Mouse (Mus musculus) gastrocnemius, postnatal 14 days (tissue): ENCODE measurements around the gene Hadh. TPM values are rescaled to one million over a fixed set of nuclear protein-coding genes. Genes with fewer than 3 reads are reported as not detected.

Source experiments
- DNase-seq: peaks from one replicate; pipeline ENCODE4 v3.0.0; 2021; ENCODE audit warnings: mixed read lengths
- intact Hi-C: fragments of 180-260 bp; cut with DNase I; formaldehyde crosslinking; loops from one replicate; pipeline ENCODE4 v1.15.1; 2025; ENCODE audit warnings: low total_unique reads
- long read RNA-seq, 2 experiments: library from polyadenylated mRNA; stranded (forward); transcript quantifications; one replicate each; pipeline ENCODE4 v2.0.0; 2021
- total RNA-seq, 2 experiments: library from RNA; stranded (reverse); gene quantifications; 2 replicates each; pipeline ENCODE4 v1.2.3; 2021

Gene Hadh
- total RNA-seq, result 100 to 1,000 TPM; 182 to 238 TPM
- long read RNA-seq, experiment 1, transcript Hadh-201 (8 exons, 1,789 nt), result major isoform, 332 of 351 reads
- long read RNA-seq, experiment 1, partial matches to known transcripts, result 17 of 351 reads
- long read RNA-seq, experiment 1, other reads (novel, unspliced or antisense), result 2 of 351 reads
- long read RNA-seq, experiment 2, transcript Hadh-201 (8 exons, 1,789 nt), result major isoform, 415 of 448 reads
- long read RNA-seq, experiment 2, partial matches to known transcripts, result 26 of 448 reads
- long read RNA-seq, experiment 2, other reads (novel, unspliced or antisense), result 7 of 448 reads

GRCm38 (mm10) chr3:131271559-131272373, at the start of gene Hadh:
Gene Hadh, minus strand, starts transcription at chr3:131272101.
- intact Hi-C loops, result no loop called here
- peak; percentile 85 for DNase-seq

GRCm38 (mm10) chr3:131320184-131320583, 48.3 kb upstream of the Hadh start:
- intact Hi-C loops, result loop anchor here (5.0 kb wide), 2 partner anchors 197 to 232 kb away; no protein-coding TSS in a partner anchor
- DNase-seq, result peak; percentile 79

DNA sequence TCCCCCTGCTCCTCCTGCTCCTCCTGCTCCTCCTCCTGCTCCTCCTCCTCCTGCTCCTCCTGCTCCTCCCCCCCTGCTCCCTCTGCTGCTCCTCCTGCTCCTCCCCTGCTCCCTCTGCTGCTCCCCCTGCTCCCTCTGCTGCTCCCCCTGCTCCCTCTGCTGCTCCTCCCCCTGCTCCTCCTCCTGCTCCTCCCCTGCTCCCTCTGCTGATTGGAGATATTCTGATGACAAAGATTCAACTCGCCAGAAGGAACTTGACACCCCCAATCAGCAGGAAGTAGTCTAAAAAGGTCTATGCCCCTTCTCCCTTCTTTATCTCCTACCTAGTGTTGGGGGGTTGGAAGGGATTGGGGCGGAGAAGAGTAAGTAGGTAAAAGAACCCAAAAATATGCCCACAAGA, 46.3 kb upstream of the Hadh start:
- intact Hi-C loops, result no loop called here
- no peak for DNase-seq

- no peak for DNase-seq
- intact Hi-C loops, result no loop called here
These were observed 45.2 kb upstream of the Hadh start for GRCm38 (mm10) chr3:131317126-131317525.

GRCm38 (mm10) chr3:131315957-131316510, 44.1 kb upstream of the Hadh start:
- intact Hi-C loops, result no loop called here
- no peak for DNase-seq

GRCm38 (mm10) chr3:131312340-131312739, 40.4 kb upstream of the Hadh start:
- DNase-seq, result no peak

DNA sequence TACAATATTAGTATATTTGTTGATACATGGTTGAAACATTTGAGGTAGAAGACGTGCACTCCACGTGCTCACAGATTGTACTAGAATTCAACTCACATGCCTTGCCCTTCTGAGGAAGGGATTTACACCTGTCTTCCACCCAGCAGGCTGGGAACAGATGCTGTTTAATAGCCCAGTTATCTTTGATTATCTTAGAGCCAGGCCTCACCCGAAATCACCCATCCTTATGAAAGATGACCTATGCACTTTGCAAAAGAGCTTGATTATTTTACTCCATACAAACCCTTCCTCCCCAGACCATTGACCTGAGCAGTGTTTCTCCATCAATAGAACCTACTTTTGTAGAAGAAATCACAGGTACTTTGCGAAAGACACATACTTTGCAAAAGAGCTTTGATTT, 38.7 kb upstream of the Hadh start:
- DNase-seq, result no peak
- intact Hi-C loops, result no loop called here

More at GRCm38 (mm10) chr3:131312340-131312739, 40.4 kb upstream of the Hadh start:
- intact Hi-C loops, result no loop called here

DNA sequence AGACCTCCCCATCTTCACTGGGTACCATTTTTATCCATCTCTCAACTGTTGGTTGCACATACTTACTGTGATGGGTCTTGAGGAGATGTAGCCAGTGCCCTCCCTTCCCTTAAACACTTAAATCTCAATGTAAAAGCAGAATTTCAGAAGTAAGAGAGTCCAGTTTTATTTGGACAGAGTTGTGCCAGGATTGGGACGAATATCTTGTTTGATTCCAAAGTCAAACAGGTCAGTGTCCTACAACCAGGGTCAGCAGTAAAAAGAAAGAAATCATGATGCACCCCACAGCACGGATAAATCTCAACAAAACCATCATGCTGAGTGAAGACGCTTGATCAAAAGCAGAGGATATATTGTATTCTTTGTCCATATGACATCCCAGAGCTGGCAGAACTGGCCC, 35.9 kb upstream of the Hadh start:
- intact Hi-C loops, result no loop called here
- no peak for DNase-seq

GRCm38 (mm10) chr3:131306255-131306654, 34.4 kb upstream of the Hadh start:
- DNase-seq, result no peak
- intact Hi-C loops, result no loop called here

DNA sequence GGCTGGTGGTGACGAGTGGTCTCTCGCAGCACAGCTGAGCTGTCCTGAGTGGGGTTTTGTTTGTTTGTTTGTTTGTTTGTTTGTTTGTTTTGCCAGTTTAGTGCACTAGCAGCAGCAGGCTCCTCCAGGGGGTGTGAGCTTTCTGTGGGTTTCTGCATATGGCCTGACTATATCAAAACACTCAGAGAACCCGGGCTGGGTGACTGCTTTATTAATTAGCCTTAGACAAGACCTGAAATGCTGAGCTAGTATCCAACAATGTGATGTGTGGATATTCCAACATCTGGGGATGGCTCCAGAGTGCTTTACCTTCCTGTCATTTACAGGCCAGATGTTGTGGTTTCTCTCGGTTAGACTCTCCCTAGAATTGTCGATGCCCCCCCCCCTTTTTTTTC, 31.4 kb upstream of the Hadh start:
- DNase-seq, result no peak
- intact Hi-C loops, result no loop called here

DNA sequence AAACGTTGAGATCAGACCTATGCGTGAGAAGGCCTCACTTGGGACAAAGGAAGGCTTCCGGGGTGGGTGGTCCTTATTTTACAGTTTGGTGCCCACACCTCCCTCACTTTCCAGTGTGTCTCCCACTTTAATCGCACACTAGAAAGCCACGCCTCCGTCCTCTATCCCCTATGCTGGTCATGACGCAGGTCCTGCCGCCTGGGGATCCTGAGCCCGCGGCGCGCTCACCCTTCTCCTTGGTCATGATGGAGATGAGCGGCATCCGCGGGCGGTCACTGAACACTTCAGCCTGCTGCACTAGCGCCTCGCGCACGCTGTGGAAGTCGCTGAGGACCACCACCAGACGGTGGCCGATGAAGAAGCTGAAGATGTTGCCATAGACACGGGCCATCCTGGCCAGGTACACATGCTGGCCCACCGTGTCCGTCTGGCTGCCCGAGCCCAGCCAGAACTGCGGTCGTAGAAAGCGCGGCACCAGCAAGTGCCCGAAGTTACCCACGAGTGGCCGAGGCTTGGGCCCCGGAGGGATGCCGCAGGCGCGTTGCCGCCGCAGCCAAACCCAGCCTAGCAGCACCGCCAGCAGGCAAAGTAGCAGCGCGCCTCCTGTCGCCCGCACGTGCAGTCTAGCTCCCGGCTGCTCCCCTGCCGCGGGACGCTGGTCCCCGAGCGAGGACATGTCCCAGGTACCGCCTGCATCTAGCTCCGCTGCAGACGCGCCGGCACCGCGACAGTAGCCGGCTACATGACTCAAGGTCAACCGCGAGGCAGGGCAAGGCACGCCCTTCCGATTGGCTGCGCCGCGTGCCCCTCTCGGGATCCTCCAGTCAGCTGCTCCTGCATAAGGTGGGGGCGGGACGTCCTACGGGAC, 30.8 kb upstream of the Hadh start, which contains the start of gene Cyp2u1:
Gene Cyp2u1, minus strand, starts transcription at position 776 of the 868 bp plus-strand sequence.
- peak; percentile 90 for DNase-seq
- intact Hi-C loops, result no loop called here

DNA sequence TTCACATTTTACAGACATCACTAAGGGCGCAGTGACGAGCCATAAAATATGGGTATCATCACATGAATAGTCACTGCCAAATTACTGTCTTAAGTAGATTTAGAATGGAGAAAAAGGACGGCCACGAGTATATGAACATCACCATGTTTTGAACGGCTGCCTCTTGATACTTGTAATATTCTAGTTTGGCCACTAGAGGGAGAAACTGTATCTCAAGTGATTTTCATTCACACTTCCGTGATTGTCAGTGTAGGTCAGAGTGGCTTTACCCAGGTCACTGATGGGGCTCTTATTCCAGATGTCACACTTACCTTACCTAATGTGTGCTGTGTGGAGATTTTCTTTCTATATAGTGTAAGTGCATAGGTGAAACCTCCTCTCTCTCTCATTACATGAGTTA, 28.0 kb upstream of the Hadh start:
- intact Hi-C loops, result no loop called here
- no peak for DNase-seq

GRCm38 (mm10) chr3:131299078-131299477, 27.2 kb upstream of the Hadh start:
- intact Hi-C loops, result no loop called here
- DNase-seq, result no peak

- intact Hi-C loops, result no loop called here
- no peak for DNase-seq
These were observed 25.0 kb upstream of the Hadh start for GRCm38 (mm10) chr3:131296893-131297292.

DNA sequence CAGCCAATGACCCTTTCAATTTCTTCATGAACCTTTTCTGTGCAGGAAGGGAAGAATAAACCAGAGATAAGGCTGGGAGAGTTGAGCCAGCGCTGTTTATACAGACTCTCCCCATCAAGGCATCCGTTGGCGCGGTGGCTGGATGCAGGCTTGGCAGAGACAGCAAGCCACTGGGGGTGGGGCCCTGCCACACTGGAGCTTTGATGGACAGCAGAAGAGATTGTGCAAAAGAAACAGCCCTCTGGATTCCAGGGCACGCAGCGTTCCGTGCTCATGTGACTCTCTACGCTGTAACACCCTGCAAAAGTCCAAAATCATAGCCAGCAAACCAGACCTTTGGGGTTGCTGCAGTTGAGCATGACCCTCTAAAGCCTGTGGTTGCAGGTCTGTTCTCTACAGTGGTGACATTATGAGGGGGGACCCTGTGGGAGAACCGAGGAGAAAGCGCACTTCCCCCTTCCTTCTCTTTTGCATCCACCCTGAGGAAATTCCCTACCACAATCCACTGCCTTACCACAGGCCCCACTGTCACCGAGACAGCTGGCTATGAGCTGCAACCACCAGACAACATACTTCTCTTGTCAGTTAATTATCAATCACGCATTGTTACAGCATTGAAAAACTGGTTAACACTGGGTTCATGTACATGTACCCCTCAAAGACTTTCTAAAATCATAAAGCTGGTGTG, 23.8 kb upstream of the Hadh start:
- no peak for DNase-seq

DNA sequence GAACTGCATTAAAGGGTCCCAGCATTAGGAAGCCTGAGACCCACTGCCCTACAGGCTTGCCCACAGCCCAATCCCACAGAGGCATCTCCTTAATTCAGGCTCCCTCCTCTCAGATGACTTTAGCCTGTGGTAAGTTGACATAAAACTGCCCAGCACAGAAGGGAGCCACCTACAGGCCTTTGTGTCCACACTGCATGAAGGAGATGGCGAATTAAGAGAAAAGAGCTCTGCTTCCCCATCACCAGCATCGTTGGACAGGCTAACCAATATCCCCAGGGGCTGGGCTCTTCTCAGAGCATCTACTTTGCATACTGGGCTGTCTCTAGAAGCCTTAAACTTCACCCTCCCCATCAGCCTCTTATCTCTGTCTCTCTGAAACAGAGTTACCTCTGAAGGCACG, 22.6 kb upstream of the Hadh start:
- intact Hi-C loops, result no loop called here
- no peak for DNase-seq

More for the DNA sequence above, 23.8 kb upstream of the Hadh start:
- intact Hi-C loops, result no loop called here

- intact Hi-C loops, result no loop called here
- DNase-seq, result no peak
These were observed 21.1 kb upstream of the Hadh start for GRCm38 (mm10) chr3:131292959-131293358.

GRCm38 (mm10) chr3:131292349-131292748, 20.4 kb upstream of the Hadh start:
- intact Hi-C loops, result no loop called here
- DNase-seq, result no peak

GRCm38 (mm10) chr3:131291890-131292289, 20.0 kb upstream of the Hadh start:
- no peak for DNase-seq
- intact Hi-C loops, result no loop called here
